Mouse (Mus musculus) limb, embryonic 13.5 days (tissue): ENCODE measurements around the gene Ric3. TPM values are rescaled to one million over a fixed set of nuclear protein-coding genes. Genes with fewer than 3 reads are reported as not detected.
"Not testable (repeated sequence)": the region's sequence is repeated elsewhere in the genome, so short reads cannot be mapped to it uniquely, and the experiment has no call there.

Experiments used
- ATAC-seq: fragments of 200-750 bp; cut with Nextera tagmentation; 2 replicates; pipeline ENCODE4 v1.8.0; 2017; ENCODE audit warnings: low read depth, moderate number of reproducible peaks, moderate TSS enrichment; ENCODE audit not compliant: low FRiP score
- H3K27ac ChIP-seq: fragments of 300-500 bp; sonication (generic); 2 replicates; pipeline ENCODE4 v1.5.1; 2015; ENCODE audit warnings: inconsistent platforms, mild to moderate bottlenecking, moderate library complexity
- H3K27me3 ChIP-seq: fragments of 300-500 bp; sonication (generic); 2 replicates; pipeline ENCODE4 v1.6.1; 2015; ENCODE audit warnings: mild to moderate bottlenecking, inconsistent platforms
- H3K36me3 ChIP-seq: fragments of 300-500 bp; sonication (generic); 2 replicates; pipeline ENCODE4 v1.6.1; 2015; ENCODE audit warnings: inconsistent platforms, mild to moderate bottlenecking, moderate library complexity
- H3K4me1 ChIP-seq: fragments of 300-500 bp; sonication (generic); 2 replicates; pipeline ENCODE4 v1.6.1; 2015; ENCODE audit warnings: inconsistent platforms
- H3K4me2 ChIP-seq: fragments of 300-500 bp; sonication (generic); replicated peaks from 2 replicates; pipeline ENCODE4 v1.6.1; 2015; ENCODE audit warnings: inconsistent platforms, mild to moderate bottlenecking, moderate library complexity
- H3K4me3 ChIP-seq: fragments of 300-500 bp; sonication (generic); 2 replicates; pipeline ENCODE4 v1.5.1; 2015; ENCODE audit warnings: moderate library complexity, mild to moderate bottlenecking, inconsistent platforms
- H3K9ac ChIP-seq: fragments of 300-500 bp; sonication (generic); 2 replicates; pipeline ENCODE4 v1.6.1; 2015; ENCODE audit warnings: mild to moderate bottlenecking, inconsistent platforms
- H3K9me3 ChIP-seq: fragments of 300-500 bp; sonication (generic); 2 replicates; pipeline ENCODE4 v1.6.1; 2016; ENCODE audit warnings: inconsistent platforms
- WGBS: fragments of 180-500 bp; shearing (Covaris S2); methylation state at CpG from one replicate; pipeline ENCODE4 v1.1.7; 2015; 5-methylcytosine and 5-hydroxymethylcytosine counted together
- polyA plus RNA-seq: library from polyadenylated mRNA; unstranded; fragments of >200 nt; fragmentation: Nextera tagmentation; extraction: Ambion mirVana; gene quantifications from 2 replicates; pipeline ENCODE4 v1.2.1, GENCODE M21; 2015

Gene Ric3
- polyA plus RNA-seq = 4.3 and 4.9 TPM in 2 replicates

GRCm38 (mm10) chr7:109083113-109083812, at the start of gene Ric3:
TSS of gene Ric3 (minus strand) at chr7:109083331.
- Histone ChIP-seq H3K9me3 (no peaks in the 10 kb centered on the region), H3K4me3 (peak within 1 kb of the TSS; percentile 57), H3K4me2 (peak within 1 kb of the TSS; percentile 73), H3K27me3 (peaks cover 36% of the 10 kb centered on the region), H3K36me3 (no peaks in the 10 kb centered on the region), H3K9ac (peak within 1 kb of the TSS; percentile 45; the same call in 1 of the 2 replicates), H3K4me1 (peaks cover 6% of the 10 kb centered on the region; the same call in 1 of the 2 replicates), H3K27ac (no peak within 1 kb of the TSS)
- peak; percentile 48; the same call in 1 of the 2 replicates for ATAC-seq
- WGBS = 5% methylated on average over 49 of the region's 50 CpGs

- Histone ChIP-seq H3K9ac (no peak overlapping the region), H3K9me3 (no peaks in the 10 kb centered on the region), H3K4me1 (no peaks in the 10 kb centered on the region), H3K36me3 (no peaks in the 10 kb centered on the region), H3K4me2 (no peak overlapping the region), H3K27me3 (no peaks in the 10 kb centered on the region), H3K27ac (no peak overlapping the region), H3K4me3 (no peak overlapping the region)
- ATAC-seq = no peak
- WGBS = 88% methylated on average over 2 of the region's 2 CpGs
These were observed 48.4 kb upstream of the Ric3 start for GRCm38 (mm10) chr7:109131565-109131964.

DNA sequence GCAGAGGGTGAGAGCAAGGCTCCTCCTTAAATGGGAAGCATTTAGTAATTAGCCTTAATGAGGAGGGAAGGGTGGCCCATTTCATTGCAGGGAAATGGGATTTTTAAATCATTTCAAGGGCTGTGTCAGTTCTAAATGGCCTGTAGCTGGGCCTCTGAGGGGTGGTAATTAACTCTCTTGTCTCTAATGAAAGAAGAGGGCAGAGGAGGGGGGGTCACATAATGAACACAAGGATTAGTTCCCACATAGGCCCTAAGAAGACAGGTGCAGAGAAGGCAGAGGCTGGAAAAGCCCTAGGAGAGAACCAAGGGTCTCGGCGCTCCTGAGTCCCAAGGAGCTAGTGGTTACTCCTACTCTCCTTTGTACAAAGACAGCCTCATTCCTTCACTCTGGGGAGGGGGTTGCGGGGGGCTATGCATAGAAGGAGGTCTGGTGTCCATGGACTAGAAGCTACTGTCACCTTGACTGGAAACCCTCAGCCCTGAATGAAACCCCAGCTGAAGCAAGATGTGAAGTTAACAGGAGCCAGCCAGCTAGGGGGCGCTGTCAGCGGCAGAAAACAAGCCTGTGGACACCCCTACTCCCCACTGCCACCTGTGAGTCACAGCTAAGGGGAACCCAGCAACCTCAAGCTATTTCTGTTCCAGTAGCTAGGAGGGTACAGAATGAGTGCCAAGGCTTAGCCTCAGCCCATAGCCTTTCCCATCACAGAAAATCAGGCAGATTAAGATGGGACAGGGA, 47.0 kb upstream of the Ric3 start:
- Histone ChIP-seq H3K27me3 (no peaks in the 10 kb centered on the region), H3K36me3 (no peaks in the 10 kb centered on the region), H3K4me1 (no peaks in the 10 kb centered on the region), H3K9me3 (no peaks in the 10 kb centered on the region), H3K9ac (no peak overlapping the region), H3K4me3 (no peak overlapping the region), H3K4me2 (no peak overlapping the region), H3K27ac (no peak overlapping the region)
- WGBS = 72% methylated on average over 5 of the region's 5 CpGs
- no peak for ATAC-seq

GRCm38 (mm10) chr7:109129442-109129841, 46.3 kb upstream of the Ric3 start:
- Histone ChIP-seq H3K27me3 (no peaks in the 10 kb centered on the region), H3K36me3 (no peaks in the 10 kb centered on the region), H3K9me3 (no peaks in the 10 kb centered on the region), H3K27ac (no peak overlapping the region), H3K4me2 (no peak overlapping the region), H3K4me3 (no peak overlapping the region), H3K9ac (no peak overlapping the region), H3K4me1 (no peaks in the 10 kb centered on the region)
- peak; percentile 67; the same call in 1 of the 2 replicates for ATAC-seq

GRCm38 (mm10) chr7:109115929-109116328, 32.8 kb upstream of the Ric3 start:
- no peak overlapping the region for H3K27ac ChIP-seq
- no peak for ATAC-seq
- H3K9ac ChIP-seq = no peak overlapping the region
- peaks cover 5% of the 10 kb centered on the region for H3K4me1 ChIP-seq
- H3K4me3 ChIP-seq = no peak overlapping the region
- 53% methylated on average over 4 of the region's 4 CpGs for WGBS
- H3K36me3 ChIP-seq = no peaks in the 10 kb centered on the region
- no peak overlapping the region for H3K4me2 ChIP-seq
- no peaks in the 10 kb centered on the region for H3K27me3 ChIP-seq
- no peaks in the 10 kb centered on the region for H3K9me3 ChIP-seq

DNA sequence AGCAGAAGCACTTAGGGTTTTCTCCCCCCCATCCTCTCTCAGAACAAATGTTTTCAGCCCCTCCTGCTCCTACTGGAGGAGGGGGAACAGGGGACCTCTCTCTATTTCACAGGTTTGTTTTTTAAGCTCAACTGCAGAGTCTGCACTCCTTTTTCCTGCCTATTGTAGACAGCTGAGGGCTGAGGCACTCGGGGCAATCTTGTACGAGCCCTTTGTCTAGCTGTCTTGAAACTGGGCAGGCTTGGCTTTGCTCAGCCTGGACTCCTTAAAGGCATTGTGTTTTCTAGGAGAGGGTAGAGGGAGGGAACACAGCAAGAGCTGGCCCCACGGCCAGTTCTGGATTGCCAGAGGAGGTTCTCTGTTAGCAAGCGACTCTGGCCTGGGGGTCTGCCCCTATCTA, 32.4 kb upstream of the Ric3 start:
- not testable (repeated sequence) for H3K4me3 ChIP-seq, H3K4me1 ChIP-seq, H3K27me3 ChIP-seq, H3K9me3 ChIP-seq, H3K4me2 ChIP-seq, H3K27ac ChIP-seq, H3K9ac ChIP-seq, H3K36me3 ChIP-seq
- 67% methylated on average over 1 of the region's 4 CpGs for WGBS
- peak; percentile 71; the same call in 1 of the 2 replicates for ATAC-seq

- WGBS = 59% methylated on average over 10 of the region's 10 CpGs
- Histone ChIP-seq H3K4me2 (no peak overlapping the region), H3K9ac (no peak overlapping the region), H3K4me1 (peaks cover 5% of the 10 kb centered on the region), H3K36me3 (no peaks in the 10 kb centered on the region), H3K4me3 (no peak overlapping the region), H3K9me3 (no peaks in the 10 kb centered on the region), H3K27me3 (no peaks in the 10 kb centered on the region), H3K27ac (no peak overlapping the region)
- ATAC-seq = 0 out of 2 replicates have a peak, but pooled peaks have one; percentile 40
These were observed 31.8 kb upstream of the Ric3 start for GRCm38 (mm10) chr7:109114950-109115349.

DNA sequence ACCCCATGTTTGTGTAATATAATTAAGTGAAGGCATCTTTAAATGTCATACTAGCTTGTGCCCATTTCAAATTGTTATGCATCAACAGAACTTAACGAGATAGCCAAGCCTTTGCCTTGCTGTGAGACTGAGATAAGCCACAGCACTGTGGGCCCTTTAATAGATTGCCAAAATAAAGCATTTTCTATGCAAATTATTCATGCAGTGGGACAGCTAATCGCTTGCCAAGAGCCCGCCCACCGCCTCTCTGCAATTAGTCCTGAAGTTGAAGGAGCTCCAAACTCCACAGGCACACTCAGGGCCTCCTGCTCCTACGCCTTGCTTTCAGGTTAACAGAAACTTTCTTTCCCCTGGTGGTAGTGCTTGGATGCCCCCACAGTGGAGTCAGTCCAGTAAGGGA, 27.9 kb upstream of the Ric3 start:
- Histone ChIP-seq H3K36me3 (no peaks in the 10 kb centered on the region), H3K4me3 (no peak overlapping the region), H3K27ac (no peak overlapping the region), H3K9ac (no peak overlapping the region), H3K27me3 (no peaks in the 10 kb centered on the region), H3K4me2 (no peak overlapping the region), H3K4me1 (peaks cover 2% of the 10 kb centered on the region), H3K9me3 (no peaks in the 10 kb centered on the region)
- WGBS = 80% methylated on average over 5 of the region's 5 CpGs
- ATAC-seq = no peak

- H3K4me1 ChIP-seq = no peaks in the 10 kb centered on the region
- WGBS = 80% methylated on average over 1 of the region's 1 CpGs
- H3K36me3 ChIP-seq = no peaks in the 10 kb centered on the region
- no peak overlapping the region for H3K4me2 ChIP-seq
- H3K4me3 ChIP-seq = no peak overlapping the region
- ATAC-seq = no peak
- H3K9ac ChIP-seq = no peak overlapping the region
- H3K27ac ChIP-seq = no peak overlapping the region
- H3K9me3 ChIP-seq = no peaks in the 10 kb centered on the region
- H3K27me3 ChIP-seq = no peaks in the 10 kb centered on the region
These were observed 21.8 kb upstream of the Ric3 start for GRCm38 (mm10) chr7:109104894-109105293.

DNA sequence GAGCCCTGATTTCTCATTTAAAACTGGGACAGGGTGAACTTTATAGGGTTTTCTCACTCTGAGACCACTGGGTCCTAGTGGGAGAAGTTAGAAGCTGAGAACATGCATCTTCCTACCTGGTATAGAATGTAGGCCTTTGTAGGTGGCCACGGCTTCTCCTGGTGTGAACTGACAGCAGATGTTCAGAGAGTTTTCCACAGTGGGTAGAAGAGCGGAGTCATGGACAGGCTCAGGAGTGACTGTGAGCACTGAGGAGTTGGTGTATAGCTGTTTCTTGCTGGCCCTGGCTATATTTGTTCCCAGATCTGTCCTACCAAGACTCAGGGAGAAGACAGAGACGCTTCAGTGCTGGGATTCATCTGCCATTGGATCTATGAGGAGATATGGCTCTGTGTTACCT, 18.0 kb upstream of the Ric3 start:
- Histone ChIP-seq H3K27me3 (no peaks in the 10 kb centered on the region), H3K9ac (no peak overlapping the region), H3K9me3 (no peaks in the 10 kb centered on the region), H3K4me2 (no peak overlapping the region), H3K27ac (no peak overlapping the region), H3K4me1 (no peaks in the 10 kb centered on the region), H3K4me3 (no peak overlapping the region), H3K36me3 (no peaks in the 10 kb centered on the region)
- ATAC-seq = no peak
- 84% methylated on average over 3 of the region's 3 CpGs for WGBS

GRCm38 (mm10) chr7:109098145-109099018, 15.3 kb upstream of the Ric3 start:
- no peaks in the 10 kb centered on the region for H3K4me1 ChIP-seq
- H3K4me3 ChIP-seq = no peak overlapping the region
- WGBS = 31% methylated on average over 6 of the region's 6 CpGs
- no peaks in the 10 kb centered on the region for H3K9me3 ChIP-seq
- H3K36me3 ChIP-seq = no peaks in the 10 kb centered on the region
- no peaks in the 10 kb centered on the region for H3K27me3 ChIP-seq
- no peak; the same call in 1 of the 2 replicates for ATAC-seq
- no peak overlapping the region for H3K4me2 ChIP-seq
- H3K27ac ChIP-seq = no peak overlapping the region
- no peak overlapping the region for H3K9ac ChIP-seq

- H3K4me2 ChIP-seq = no peak overlapping the region
- no peak overlapping the region for H3K4me3 ChIP-seq
- no peak overlapping the region for H3K27ac ChIP-seq
- no peak for ATAC-seq
- no peaks in the 10 kb centered on the region for H3K36me3 ChIP-seq
- H3K9ac ChIP-seq = no peak overlapping the region
- no peaks in the 10 kb centered on the region for H3K27me3 ChIP-seq
- H3K9me3 ChIP-seq = no peaks in the 10 kb centered on the region
- no peaks in the 10 kb centered on the region for H3K4me1 ChIP-seq
- WGBS = 84% methylated on average over 7 of the region's 7 CpGs
These were observed 14.1 kb upstream of the Ric3 start for GRCm38 (mm10) chr7:109097203-109097602.
